Mouse (Mus musculus): ENCODE measurements around the gene Hus1b. TPM values are rescaled to one million over a fixed set of nuclear protein-coding genes. Genes with fewer than 3 reads are reported as not detected.

Hus1b gene
- polyA plus RNA-seq, 1 experiment from 2014 or later, result not detected

DNA sequence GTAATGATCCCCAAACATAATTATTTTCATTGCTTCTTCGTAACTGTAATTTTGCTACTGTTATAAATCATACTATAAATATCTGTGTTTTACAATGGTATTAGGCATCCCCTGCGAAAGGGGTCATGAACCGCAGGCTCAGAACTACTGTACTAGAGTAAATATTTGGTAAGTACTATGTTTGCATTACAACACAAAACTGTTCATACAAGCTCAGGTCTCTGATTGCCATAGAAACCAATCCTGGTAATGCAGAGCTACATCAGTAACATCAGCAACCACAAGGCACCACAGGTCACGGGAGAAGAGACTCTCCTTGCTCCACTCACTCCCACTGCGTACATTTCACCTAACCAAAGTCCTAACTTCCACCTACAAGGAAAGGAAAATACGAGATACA, 23.3 kb downstream of the Hus1b start:
- Histone ChIP-seq H3K27me3 (ENCODE audit: control insufficient read depth, insufficient read depth, low read length) (no peaks in the 10 kb centered on the region), H3K9me3 (replicated peaks; ENCODE audit: control insufficient read depth, low read length) (no peaks in the 10 kb centered on the region), H3K4me2 (ENCODE audit: low read depth, low read length) (no peak overlapping the region), H3K36me3 (ENCODE audit: control insufficient read depth, insufficient read depth) (peaks cover 3% of the 10 kb centered on the region; the same call in 1 of the 2 replicates), H3K27ac (ENCODE audit: low read length) (no peak overlapping the region), H3K4me1 (ENCODE audit: control insufficient read depth, insufficient read depth, low read length) (no peaks in the 10 kb centered on the region), H3K4me3 (ENCODE audit: low read length) (no peak overlapping the region), H3K9ac (ENCODE audit: low read length) (no peak overlapping the region)
- ATAC-seq (replicated peaks; ENCODE audit: extremely low read depth, insufficient read depth, low FRiP score), result no peak
- WGBS, result 91% methylated on average over 6 of the region's 6 CpGs

GRCm38 (mm10) chr13:30921914-30922313, 25.6 kb downstream of the Hus1b start:
- Histone ChIP-seq H3K9me3 (replicated peaks; ENCODE audit: control insufficient read depth, low read length) (no peaks in the 10 kb centered on the region), H3K27ac (ENCODE audit: low read length) (no peak overlapping the region), H3K4me3 (ENCODE audit: low read length) (no peak overlapping the region), H3K9ac (ENCODE audit: low read length) (no peak overlapping the region), H3K36me3 (ENCODE audit: control insufficient read depth, insufficient read depth) (peaks cover 3% of the 10 kb centered on the region; the same call in 1 of the 2 replicates), H3K4me2 (ENCODE audit: low read depth, low read length) (no peak overlapping the region), H3K4me1 (ENCODE audit: control insufficient read depth, insufficient read depth, low read length) (no peaks in the 10 kb centered on the region), H3K27me3 (ENCODE audit: control insufficient read depth, insufficient read depth, low read length) (no peaks in the 10 kb centered on the region)
- 80% methylated on average over 4 of the region's 4 CpGs for WGBS
- no peak for ATAC-seq (replicated peaks; ENCODE audit: extremely low read depth, insufficient read depth, low FRiP score)

- Histone ChIP-seq H3K4me3 (ENCODE audit: low read length) (no peak overlapping the region), H3K4me1 (ENCODE audit: control insufficient read depth, insufficient read depth, low read length) (0 out of 2 replicates have a peak, but pooled peaks cover 4% of the 10 kb centered on the region), H3K36me3 (ENCODE audit: control insufficient read depth, insufficient read depth) (no peaks in the 10 kb centered on the region), H3K27me3 (ENCODE audit: control insufficient read depth, insufficient read depth, low read length) (no peaks in the 10 kb centered on the region), H3K9ac (ENCODE audit: low read length) (no peak overlapping the region), H3K27ac (ENCODE audit: low read length) (no peak overlapping the region), H3K4me2 (ENCODE audit: low read depth, low read length) (no peak overlapping the region), H3K9me3 (replicated peaks; ENCODE audit: control insufficient read depth, low read length) (no peaks in the 10 kb centered on the region)
- ATAC-seq (replicated peaks; ENCODE audit: extremely low read depth, insufficient read depth, low FRiP score), result no peak
Measured at GRCm38 (mm10) chr13:30913757-30914156, 33.8 kb downstream of the Hus1b start.

DNA sequence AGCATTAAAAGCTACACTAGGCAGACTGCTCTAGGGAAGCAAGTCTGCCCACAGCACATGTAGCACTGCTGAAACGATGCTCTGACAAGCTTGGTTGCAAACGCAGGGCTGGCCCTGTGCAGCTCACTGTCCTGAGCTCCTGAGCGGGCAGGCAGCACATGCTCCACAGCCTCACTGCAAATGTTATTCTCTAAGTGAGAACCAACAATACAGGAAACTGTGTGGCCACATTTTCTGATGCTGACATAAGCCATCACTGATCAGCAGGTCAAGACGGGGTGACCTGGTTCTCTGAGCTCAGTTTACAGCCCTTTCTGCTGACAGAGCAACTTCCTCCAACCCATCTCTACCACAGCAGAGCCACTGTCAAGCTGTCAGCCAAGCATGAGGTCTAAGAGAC, 34.5 kb downstream of the Hus1b start:
- no peak for ATAC-seq (replicated peaks; ENCODE audit: extremely low read depth, insufficient read depth, low FRiP score)
- Histone ChIP-seq H3K36me3 (ENCODE audit: control insufficient read depth, insufficient read depth) (no peaks in the 10 kb centered on the region), H3K4me3 (ENCODE audit: low read length) (no peak overlapping the region), H3K9me3 (replicated peaks; ENCODE audit: control insufficient read depth, low read length) (no peaks in the 10 kb centered on the region), H3K27me3 (ENCODE audit: control insufficient read depth, insufficient read depth, low read length) (no peaks in the 10 kb centered on the region), H3K9ac (ENCODE audit: low read length) (no peak overlapping the region), H3K4me1 (ENCODE audit: control insufficient read depth, insufficient read depth, low read length) (0 out of 2 replicates have a peak, but pooled peaks cover 4% of the 10 kb centered on the region), H3K27ac (ENCODE audit: low read length) (no peak overlapping the region), H3K4me2 (ENCODE audit: low read depth, low read length) (no peak overlapping the region)
- 26% methylated on average over 4 of the region's 4 CpGs for WGBS

- no peak overlapping the region for H3K4me3 ChIP-seq (ENCODE audit: low read length)
- H3K9ac ChIP-seq (ENCODE audit: low read length), result no peak overlapping the region
- H3K4me2 ChIP-seq (ENCODE audit: low read depth, low read length), result no peak overlapping the region
- H3K36me3 ChIP-seq (ENCODE audit: control insufficient read depth, insufficient read depth), result no peaks in the 10 kb centered on the region
- 0 out of 2 replicates have a peak, but pooled peaks cover 4% of the 10 kb centered on the region for H3K4me1 ChIP-seq (ENCODE audit: control insufficient read depth, insufficient read depth, low read length)
- ATAC-seq (replicated peaks; ENCODE audit: extremely low read depth, insufficient read depth, low FRiP score), result no peak
- no peaks in the 10 kb centered on the region for H3K9me3 ChIP-seq (replicated peaks; ENCODE audit: control insufficient read depth, low read length)
- WGBS, result 58% methylated on average over 5 of the region's 5 CpGs
- H3K27ac ChIP-seq (ENCODE audit: low read length), result no peak overlapping the region
- H3K27me3 ChIP-seq (ENCODE audit: control insufficient read depth, insufficient read depth, low read length), result no peaks in the 10 kb centered on the region
Measured at GRCm38 (mm10) chr13:30911931-30912625, 35.5 kb downstream of the Hus1b start.

DNA sequence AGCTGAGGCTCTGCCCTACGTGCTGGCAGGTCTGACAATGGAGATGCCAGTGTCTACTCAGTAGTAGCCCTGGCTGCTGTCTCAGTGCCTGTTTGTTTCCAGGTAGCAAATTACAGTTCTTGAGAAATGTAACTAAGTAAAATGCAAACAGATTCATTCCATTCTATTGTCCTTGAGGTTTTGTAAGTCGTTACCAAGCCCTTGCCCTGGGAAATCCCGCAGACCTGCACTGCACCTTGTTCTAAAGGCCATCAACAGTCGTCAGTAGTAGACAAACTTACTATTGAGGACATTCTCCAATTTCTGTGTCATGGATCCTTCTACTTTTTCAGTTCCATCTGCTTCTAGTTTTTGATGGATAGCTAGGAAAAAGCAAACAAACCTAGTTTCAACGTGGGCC, 36.7 kb downstream of the Hus1b start:
- WGBS, result 80% methylated on average over 5 of the region's 5 CpGs

GRCm38 (mm10) chr13:30902286-30902685, 45.3 kb downstream of the Hus1b start:
- Histone ChIP-seq H3K27ac (ENCODE audit: low read length) (no peak overlapping the region), H3K36me3 (ENCODE audit: control insufficient read depth, insufficient read depth) (peaks cover 2% of the 10 kb centered on the region; the same call in 1 of the 2 replicates), H3K27me3 (ENCODE audit: control insufficient read depth, insufficient read depth, low read length) (no peaks in the 10 kb centered on the region), H3K4me3 (ENCODE audit: low read length) (no peak overlapping the region), H3K4me1 (ENCODE audit: control insufficient read depth, insufficient read depth, low read length) (no peaks in the 10 kb centered on the region), H3K9me3 (replicated peaks; ENCODE audit: control insufficient read depth, low read length) (no peaks in the 10 kb centered on the region), H3K9ac (ENCODE audit: low read length) (no peak overlapping the region), H3K4me2 (ENCODE audit: low read depth, low read length) (no peak overlapping the region)
- no peak for ATAC-seq (replicated peaks; ENCODE audit: extremely low read depth, insufficient read depth, low FRiP score)
- WGBS, result 74% methylated on average over 2 of the region's 2 CpGs

More for the DNA sequence above, 36.7 kb downstream of the Hus1b start:
- Histone ChIP-seq H3K27ac (ENCODE audit: low read length) (no peak overlapping the region), H3K4me2 (ENCODE audit: low read depth, low read length) (no peak overlapping the region), H3K27me3 (ENCODE audit: control insufficient read depth, insufficient read depth, low read length) (no peaks in the 10 kb centered on the region), H3K36me3 (ENCODE audit: control insufficient read depth, insufficient read depth) (no peaks in the 10 kb centered on the region), H3K4me1 (ENCODE audit: control insufficient read depth, insufficient read depth, low read length) (0 out of 2 replicates have a peak, but pooled peaks cover 4% of the 10 kb centered on the region), H3K9me3 (replicated peaks; ENCODE audit: control insufficient read depth, low read length) (no peaks in the 10 kb centered on the region), H3K9ac (ENCODE audit: low read length) (no peak overlapping the region), H3K4me3 (ENCODE audit: low read length) (no peak overlapping the region)
- ATAC-seq (replicated peaks; ENCODE audit: extremely low read depth, insufficient read depth, low FRiP score), result no peak

DNA sequence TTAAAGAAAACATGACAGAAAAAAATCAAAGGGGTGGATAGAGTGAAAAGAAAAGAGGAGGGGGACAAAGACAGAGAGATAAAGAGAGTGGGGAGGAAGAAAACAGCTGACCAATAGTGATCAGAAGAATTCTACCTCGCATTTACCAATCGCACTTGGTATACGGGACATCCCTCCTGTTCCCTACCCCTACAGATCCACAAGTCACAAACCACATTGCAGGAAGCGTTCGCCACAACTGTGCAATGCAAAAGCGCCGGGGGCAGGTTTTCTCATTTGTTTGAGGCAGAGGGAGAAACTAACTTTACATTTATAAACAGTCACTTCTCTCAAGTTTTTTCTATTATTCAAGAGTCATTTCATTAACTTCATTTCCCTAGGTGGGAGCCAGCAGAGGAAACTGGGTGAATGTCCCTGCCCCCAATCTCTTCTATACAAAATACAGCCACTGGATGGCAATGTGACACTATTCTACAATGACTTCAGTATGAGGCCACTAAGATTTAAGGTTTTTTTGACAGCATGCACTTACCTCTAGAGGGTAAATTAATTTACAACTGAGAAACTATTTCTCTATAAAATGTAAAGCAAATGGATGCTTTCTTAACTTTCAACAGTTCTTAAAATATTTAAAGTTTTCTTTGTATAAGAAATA, 46.0 kb downstream of the Hus1b start:
- Histone ChIP-seq H3K27ac (ENCODE audit: low read length) (no peak overlapping the region), H3K4me3 (ENCODE audit: low read length) (no peak overlapping the region), H3K27me3 (ENCODE audit: control insufficient read depth, insufficient read depth, low read length) (no peaks in the 10 kb centered on the region), H3K9me3 (replicated peaks; ENCODE audit: control insufficient read depth, low read length) (no peaks in the 10 kb centered on the region), H3K4me2 (ENCODE audit: low read depth, low read length) (no peak overlapping the region), H3K9ac (ENCODE audit: low read length) (no peak overlapping the region), H3K36me3 (ENCODE audit: control insufficient read depth, insufficient read depth) (peaks cover 2% of the 10 kb centered on the region; the same call in 1 of the 2 replicates), H3K4me1 (ENCODE audit: control insufficient read depth, insufficient read depth, low read length) (no peaks in the 10 kb centered on the region)
- ATAC-seq (replicated peaks; ENCODE audit: extremely low read depth, insufficient read depth, low FRiP score), result no peak
- WGBS, result 86% methylated on average over 7 of the region's 7 CpGs

Measured in heart, embryonic 16.5 days (tissue).